Mouse (Mus musculus) midbrain, embryonic 16.5 days (tissue): ENCODE results near the gene Ces2g. TPM values are rescaled to one million over a fixed set of nuclear protein-coding genes. Genes with fewer than 3 reads are reported as not detected.

Experiments used
- ATAC-seq: fragments of 200-750 bp; cut with Nextera tagmentation; 2 replicates; pipeline ENCODE4 v1.8.0; 2017; ENCODE audit warnings: moderate TSS enrichment
- H3K27ac ChIP-seq: fragments of 300-500 bp; sonication (generic); 2 replicates; pipeline ENCODE4 v1.5.1; 2014; ENCODE audit warnings: mild to moderate bottlenecking, low read length, mixed read lengths
- H3K27me3 ChIP-seq: fragments of 300-500 bp; sonication (generic); 2 replicates; pipeline ENCODE4 v1.6.1; 2014; ENCODE audit warnings: low read depth, low read length, mixed read lengths; ENCODE audit not compliant: control insufficient read depth, insufficient read depth
- H3K36me3 ChIP-seq: fragments of 300-500 bp; sonication (generic); 2 replicates; pipeline ENCODE4 v1.6.1; 2014; ENCODE audit warnings: mild to moderate bottlenecking, low read length, moderate library complexity, mixed read lengths; ENCODE audit not compliant: control insufficient read depth, insufficient read depth
- H3K4me1 ChIP-seq: fragments of 300-500 bp; sonication (generic); 2 replicates; pipeline ENCODE4 v1.6.1; 2014; ENCODE audit warnings: mild to moderate bottlenecking, low read length, mixed read lengths; ENCODE audit not compliant: control insufficient read depth, insufficient read depth
- H3K4me2 ChIP-seq: fragments of 300-500 bp; sonication (generic); 2 replicates; pipeline ENCODE4 v1.6.1; 2014; ENCODE audit warnings: mild to moderate bottlenecking, low read length, mixed read lengths
- H3K4me3 ChIP-seq: fragments of 300-500 bp; sonication (generic); 2 replicates; pipeline ENCODE4 v1.5.1; 2014; ENCODE audit warnings: low read depth, mild to moderate bottlenecking, low read length, moderate library complexity, mixed read lengths
- H3K9ac ChIP-seq: fragments of 300-500 bp; sonication (generic); 2 replicates; pipeline ENCODE4 v1.6.1; 2014; ENCODE audit warnings: low read depth, low read length, mixed read lengths
- H3K9me3 ChIP-seq: fragments of 300-500 bp; sonication (generic); replicated peaks from 2 replicates; pipeline ENCODE4 v1.6.1; 2014; ENCODE audit warnings: mild to moderate bottlenecking, low read length, mixed read lengths; ENCODE audit not compliant: control insufficient read depth, poor library complexity, severe bottlenecking
- WGBS: fragments of 180-500 bp; shearing (Covaris S2); extraction: QIAGEN DNeasy Blood & Tissue Kit; methylation state at CpG from one replicate; pipeline ENCODE4 v1.1.7; 2014; 5-methylcytosine and 5-hydroxymethylcytosine counted together
- polyA plus RNA-seq: library from polyadenylated mRNA; unstranded; fragments of >200 nt; fragmentation: Nextera tagmentation; extraction: Ambion mirVana; gene quantifications from 2 replicates; pipeline ENCODE4 v1.2.1, GENCODE M21; 2015

Gene Ces2g
- polyA plus RNA-seq, 1 experiment from 2014 or later, result 0.08 TPM

- WGBS, result 88% methylated on average over 2 of the region's 2 CpGs
Measured at GRCm38 (mm10) chr8:104984942-104985341, 23.4 kb downstream of the Ces2g start.

GRCm38 (mm10) chr8:104998191-104998590, 36.7 kb downstream of the Ces2g start:
- 82% methylated on average over 6 of the region's 6 CpGs for WGBS
- ATAC-seq, result no peak

More at GRCm38 (mm10) chr8:104984942-104985341, 23.4 kb downstream of the Ces2g start:
- Histone ChIP-seq H3K4me1 (no peaks in the 10 kb centered on the region), H3K9ac (no peak overlapping the region), H3K4me3 (no peak overlapping the region), H3K27me3 (no peaks in the 10 kb centered on the region), H3K4me2 (no peak overlapping the region), H3K27ac (no peak overlapping the region), H3K9me3 (peaks cover 4% of the 10 kb centered on the region), H3K36me3 (no peaks in the 10 kb centered on the region)
- ATAC-seq, result no peak

DNA sequence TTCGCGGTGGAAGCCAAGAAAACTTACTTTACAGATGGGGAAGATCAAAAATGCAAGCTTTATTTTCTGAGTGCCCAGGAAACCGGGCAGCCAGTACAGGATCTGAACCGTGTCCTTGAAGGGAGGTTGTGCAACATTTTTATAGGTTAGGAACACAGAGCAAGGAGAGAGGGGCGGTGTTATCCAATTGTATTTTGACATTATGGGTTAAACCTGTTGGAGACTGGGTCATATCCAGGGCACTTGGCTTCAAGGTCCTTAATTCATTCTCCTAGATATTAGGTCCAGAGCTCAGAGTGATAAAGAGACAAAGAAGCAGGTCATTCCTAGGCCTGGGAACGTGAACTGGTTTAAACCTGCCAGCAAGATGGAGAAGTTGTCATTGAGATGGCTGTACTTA, 37.7 kb downstream of the Ces2g start:
- no peak for ATAC-seq
- H3K36me3 ChIP-seq, result no peaks in the 10 kb centered on the region
- 90% methylated on average over 6 of the region's 6 CpGs for whole genome bisulfite sequencing
- no peaks in the 10 kb centered on the region for H3K4me1 ChIP-seq
- no peak overlapping the region for H3K27ac ChIP-seq
- no peak overlapping the region for H3K4me2 ChIP-seq
- H3K27me3 ChIP-seq, result no peaks in the 10 kb centered on the region
- no peak overlapping the region for H3K4me3 ChIP-seq
- no peak overlapping the region for H3K9ac ChIP-seq
- H3K9me3 ChIP-seq, result no peaks in the 10 kb centered on the region

More at GRCm38 (mm10) chr8:104998191-104998590, 36.7 kb downstream of the Ces2g start:
- Histone ChIP-seq H3K4me3 (no peak overlapping the region), H3K27me3 (no peaks in the 10 kb centered on the region), H3K9ac (no peak overlapping the region), H3K4me1 (no peaks in the 10 kb centered on the region), H3K27ac (no peak overlapping the region), H3K4me2 (no peak overlapping the region), H3K36me3 (no peaks in the 10 kb centered on the region), H3K9me3 (no peaks in the 10 kb centered on the region)

- 85% methylated on average over 7 of the region's 7 CpGs for WGBS
- Histone ChIP-seq H3K9ac (no peak within 1 kb of the TSS), H3K4me1 (no peaks in the 10 kb centered on the region), H3K27me3 (no peaks in the 10 kb centered on the region), H3K9me3 (no peaks in the 10 kb centered on the region), H3K4me3 (no peak within 1 kb of the TSS), H3K27ac (no peak within 1 kb of the TSS), H3K36me3 (no peaks in the 10 kb centered on the region), H3K4me2 (no peak within 1 kb of the TSS)
- ATAC-seq, result no peak
Measured at GRCm38 (mm10) chr8:105000586-105000985, 39.1 kb downstream of the Ces2g start, which contains the start of gene Ces2h. Ces2h (plus strand) TSS chr8:105000853.

DNA sequence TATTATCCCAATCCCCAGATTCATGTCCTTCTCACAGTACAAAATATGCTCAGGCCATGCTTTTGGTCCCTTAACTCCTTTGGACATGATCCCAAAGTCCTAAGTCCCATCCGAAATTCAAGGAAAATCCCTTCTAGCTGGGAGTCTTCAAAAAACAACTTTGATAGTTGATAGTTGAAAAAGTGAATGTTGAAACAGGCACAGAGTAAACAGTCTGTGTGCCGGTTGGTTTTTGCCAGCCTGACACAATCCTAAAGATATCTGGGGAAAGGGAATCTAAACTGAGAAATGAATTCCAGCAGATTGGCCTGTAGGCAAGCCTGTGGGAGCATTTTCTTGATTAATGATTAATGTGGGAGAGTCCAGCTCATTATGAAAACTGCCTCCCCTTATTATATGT, 48.5 kb downstream of the Ces2g start:
- H3K36me3 ChIP-seq, result no peaks in the 10 kb centered on the region
- no peak overlapping the region for H3K27ac ChIP-seq
- 91% methylated on average over 2 of the region's 2 CpGs for WGBS
- H3K4me2 ChIP-seq, result no peak overlapping the region
- H3K9ac ChIP-seq, result no peak overlapping the region
- H3K4me1 ChIP-seq, result no peaks in the 10 kb centered on the region
- ATAC-seq, result no peak
- H3K4me3 ChIP-seq, result no peak overlapping the region
- no peaks in the 10 kb centered on the region for H3K27me3 ChIP-seq
- H3K9me3 ChIP-seq, result no peaks in the 10 kb centered on the region

- Histone ChIP-seq H3K9me3 (no peaks in the 10 kb centered on the region), H3K9ac (no peak overlapping the region), H3K27me3 (no peaks in the 10 kb centered on the region), H3K36me3 (no peaks in the 10 kb centered on the region), H3K27ac (no peak overlapping the region), H3K4me3 (no peak overlapping the region), H3K4me2 (no peak overlapping the region), H3K4me1 (no peaks in the 10 kb centered on the region)
- ATAC-seq, result no peak
- 79% methylated on average over 12 of the region's 12 CpGs for WGBS
Measured at GRCm38 (mm10) chr8:105011136-105011535, 49.6 kb downstream of the Ces2g start.

GRCm38 (mm10) chr8:105014391-105014790, 52.9 kb downstream of the Ces2g start:
- 92% methylated on average over 5 of the region's 5 CpGs for WGBS
- Histone ChIP-seq H3K27ac (no peak overlapping the region), H3K9ac (no peak overlapping the region), H3K4me1 (no peaks in the 10 kb centered on the region), H3K36me3 (no peaks in the 10 kb centered on the region), H3K4me2 (no peak overlapping the region), H3K9me3 (no peaks in the 10 kb centered on the region), H3K4me3 (no peak overlapping the region), H3K27me3 (no peaks in the 10 kb centered on the region)
- ATAC-seq, result no peak

Other genes with a start within 250 kb of the Ces2g start
- not detected in 2 replicates for gene Ces2a, start 227.7 kb upstream of the Ces2g start, polyA plus RNA-seq
- 0.36 and 0.48 TPM in 2 replicates for gene Ces2b, start 130.1 kb upstream of the Ces2g start, polyA plus RNA-seq
- gene Ces2c, start 114.7 kb upstream of the Ces2g start, polyA plus RNA-seq, result not detected in 2 replicates
- not detected in 2 replicates for gene Ces2e, start 35.5 kb upstream of the Ces2g start, polyA plus RNA-seq
- not detected in 2 replicates for gene Ces2f, start 14.4 kb upstream of the Ces2g start, polyA plus RNA-seq
- not detected in 2 replicates for gene Ces2h, start 39.1 kb downstream of the Ces2g start, polyA plus RNA-seq
- gene Ces3a, start 86.9 kb downstream of the Ces2g start, polyA plus RNA-seq, result not detected in 2 replicates
- not detected in 2 replicates for gene Ces3b, start 122.0 kb downstream of the Ces2g start, polyA plus RNA-seq
- gene Ces4a, start 170.1 kb downstream of the Ces2g start, polyA plus RNA-seq, result not detected in 2 replicates
- gene Cbfb, start 209.0 kb downstream of the Ces2g start, polyA plus RNA-seq, result 19.7 and 22.9 TPM in 2 replicates